Mouse (Mus musculus) kidney, adult 2 months (tissue): ENCODE measurements around the gene Slco2a1.

Experiments
- CTCF ChIP-seq: fragments of 200-500 bp; conservative IDR thresholded peaks from 2 replicates; pipeline ENCODE4 v1.5.1; 2011; ENCODE audit warnings: low read depth, mild to moderate bottlenecking, control low read depth, low read length, moderate library complexity, mixed read lengths; ENCODE audit not compliant: insufficient read depth, insufficient read length
- POLR2A ChIP-seq: fragments of 200-500 bp; IDR thresholded peaks from one replicate; pipeline ENCODE4 v1.6.1; 2011; ENCODE audit warnings: low read depth, low read length, control low read depth

GRCm38 (mm10) chr9:103118651-103119275 lies 130.3 kb downstream of the Slco2a1 start:
- no peak for TF ChIP-seq CTCF
- no peak for TF ChIP-seq POLR2A
